Mouse (Mus musculus): ENCODE measurements around the gene Ost4.

Gene Ost4

GRCm38 (mm10) chr5:30907413-30908059, at the start of gene Ost4:
Gene Ost4 (minus strand): TSS chr5:30907788.
- peak; percentile 98 for DNase-seq (ENCODE audit: low spot score)

GRCm38 (mm10) chr5:30955751-30956150, 48.2 kb upstream of the Ost4 start:
- DNase-seq (ENCODE audit: low spot score): no peak

- DNase-seq (ENCODE audit: low spot score): no peak
Observed at GRCm38 (mm10) chr5:30954556-30954955, 47.0 kb upstream of the Ost4 start.

GRCm38 (mm10) chr5:30954065-30954464, 46.5 kb upstream of the Ost4 start:
- no peak for DNase-seq (ENCODE audit: low spot score)

- no peak for DNase-seq (ENCODE audit: low spot score)
Observed at GRCm38 (mm10) chr5:30952551-30952950, 45.0 kb upstream of the Ost4 start.

GRCm38 (mm10) chr5:30951706-30952105, 44.1 kb upstream of the Ost4 start:
- DNase-seq (ENCODE audit: low spot score): no peak

- DNase-seq (ENCODE audit: low spot score): no peak
Observed at GRCm38 (mm10) chr5:30950922-30951321, 43.3 kb upstream of the Ost4 start.

GRCm38 (mm10) chr5:30950451-30950850, 42.9 kb upstream of the Ost4 start:
- DNase-seq (ENCODE audit: low spot score): no peak

- peak; percentile 95 for DNase-seq (ENCODE audit: low spot score)
Observed at GRCm38 (mm10) chr5:30949654-30950326, 42.2 kb upstream of the Ost4 start.

- peak; percentile 73 for DNase-seq (ENCODE audit: low spot score)
Observed at GRCm38 (mm10) chr5:30948620-30949019, 41.0 kb upstream of the Ost4 start.

GRCm38 (mm10) chr5:30944956-30945781, 37.6 kb upstream of the Ost4 start, which contains the start of gene Cgref1:
Gene Cgref1 (minus strand): TSS chr5:30945591.
- DNase-seq (ENCODE audit: low spot score): peak; percentile 78

GRCm38 (mm10) chr5:30944344-30944743, 36.8 kb upstream of the Ost4 start:
- DNase-seq (ENCODE audit: low spot score): no peak

GRCm38 (mm10) chr5:30943004-30943403, 35.4 kb upstream of the Ost4 start:
- DNase-seq (ENCODE audit: low spot score): no peak

GRCm38 (mm10) chr5:30934725-30935461, 27.3 kb upstream of the Ost4 start:
- DNase-seq (ENCODE audit: low spot score): no peak

- no peak for DNase-seq (ENCODE audit: low spot score)
Observed at GRCm38 (mm10) chr5:30933705-30934104, 26.1 kb upstream of the Ost4 start.

GRCm38 (mm10) chr5:30931378-30931777, 23.8 kb upstream of the Ost4 start:
- no peak for DNase-seq (ENCODE audit: low spot score)

- no peak for DNase-seq (ENCODE audit: low spot score)
Observed at GRCm38 (mm10) chr5:30930846-30931245, 23.3 kb upstream of the Ost4 start.

GRCm38 (mm10) chr5:30930121-30930520, 22.5 kb upstream of the Ost4 start:
- peak; percentile 19 for DNase-seq (ENCODE audit: low spot score)

- no peak for DNase-seq (ENCODE audit: low spot score)
Observed at GRCm38 (mm10) chr5:30927945-30928529, 20.4 kb upstream of the Ost4 start.

GRCm38 (mm10) chr5:30926073-30926472, 18.5 kb upstream of the Ost4 start:
- DNase-seq (ENCODE audit: low spot score): no peak

- DNase-seq (ENCODE audit: low spot score): no peak
Observed at GRCm38 (mm10) chr5:30925217-30925616, 17.6 kb upstream of the Ost4 start.

- no peak for DNase-seq (ENCODE audit: low spot score)
Observed at GRCm38 (mm10) chr5:30924614-30925013, 17.0 kb upstream of the Ost4 start.

All from yolk sac, embryonic 10.5 days (tissue).